Mouse (Mus musculus): Measurements from ENCODE around the gene Mtx1.

The Mtx1 gene

GRCm38 (mm10) chr3:89214681-89215411, 12.0 kb downstream of the Mtx1 start, which contains the start of gene Thbs3:
Thbs3 (plus strand) TSS chr3:89215180.
- no peak for DNase-seq (ENCODE audit: low spot score)

GRCm38 (mm10) chr3:89213803-89214530, 12.9 kb downstream of the Mtx1 start:
- peak; percentile 65 for DNase-seq (ENCODE audit: low spot score)

GRCm38 (mm10) chr3:89210731-89211130, 16.2 kb downstream of the Mtx1 start:
- no peak for DNase-seq (ENCODE audit: low spot score)

GRCm38 (mm10) chr3:89210162-89210561, 16.7 kb downstream of the Mtx1 start:
- DNase-seq (ENCODE audit: low spot score) = no peak

- DNase-seq (ENCODE audit: low spot score) = no peak
Measured at GRCm38 (mm10) chr3:89209731-89210130, 17.2 kb downstream of the Mtx1 start.

- DNase-seq (ENCODE audit: low spot score) = no peak
Measured at GRCm38 (mm10) chr3:89208736-89209135, 18.2 kb downstream of the Mtx1 start.

GRCm38 (mm10) chr3:89208075-89208657, 18.7 kb downstream of the Mtx1 start:
- DNase-seq (ENCODE audit: low spot score) = no peak

GRCm38 (mm10) chr3:89206695-89207094, 20.2 kb downstream of the Mtx1 start:
- DNase-seq (ENCODE audit: low spot score) = no peak

- DNase-seq (ENCODE audit: low spot score) = no peak
Measured at GRCm38 (mm10) chr3:89206079-89206478, 20.8 kb downstream of the Mtx1 start.

GRCm38 (mm10) chr3:89203142-89203514, 23.8 kb downstream of the Mtx1 start:
- DNase-seq (ENCODE audit: low spot score) = no peak

GRCm38 (mm10) chr3:89202253-89203141, 24.4 kb downstream of the Mtx1 start, which contains the start of gene Gba:
Gba (plus strand) TSS chr3:89202928.
- no peak for DNase-seq (ENCODE audit: low spot score)

- DNase-seq (ENCODE audit: low spot score) = no peak
Measured at GRCm38 (mm10) chr3:89199839-89200238, 27.0 kb downstream of the Mtx1 start.

- peak; percentile 43 for DNase-seq (ENCODE audit: low spot score)
Measured at GRCm38 (mm10) chr3:89195979-89196877, 30.7 kb downstream of the Mtx1 start.

GRCm38 (mm10) chr3:89193853-89194252, 33.0 kb downstream of the Mtx1 start:
- DNase-seq (ENCODE audit: low spot score) = no peak

GRCm38 (mm10) chr3:89193351-89193750, 33.5 kb downstream of the Mtx1 start:
- no peak for DNase-seq (ENCODE audit: low spot score)

- DNase-seq (ENCODE audit: low spot score) = no peak
Measured at GRCm38 (mm10) chr3:89190436-89190835, 36.5 kb downstream of the Mtx1 start.

GRCm38 (mm10) chr3:89188478-89188875, 38.4 kb downstream of the Mtx1 start:
- no peak for DNase-seq (ENCODE audit: low spot score)

- no peak for DNase-seq (ENCODE audit: low spot score)
Measured at GRCm38 (mm10) chr3:89187690-89188477, 39.0 kb downstream of the Mtx1 start.

GRCm38 (mm10) chr3:89187197-89187596, 39.7 kb downstream of the Mtx1 start:
- no peak for DNase-seq (ENCODE audit: low spot score)

- no peak for DNase-seq (ENCODE audit: low spot score)
Measured at GRCm38 (mm10) chr3:89183959-89184315, 43.0 kb downstream of the Mtx1 start.

Measured in urinary bladder, postnatal 10 days (tissue).